Mouse (Mus musculus): Measurements from ENCODE around the gene 9430097D07Rik.
A peak's percentile ranks its signal among the peaks of the same experiment; 100 is the strongest.

Gene 9430097D07Rik

DNA sequence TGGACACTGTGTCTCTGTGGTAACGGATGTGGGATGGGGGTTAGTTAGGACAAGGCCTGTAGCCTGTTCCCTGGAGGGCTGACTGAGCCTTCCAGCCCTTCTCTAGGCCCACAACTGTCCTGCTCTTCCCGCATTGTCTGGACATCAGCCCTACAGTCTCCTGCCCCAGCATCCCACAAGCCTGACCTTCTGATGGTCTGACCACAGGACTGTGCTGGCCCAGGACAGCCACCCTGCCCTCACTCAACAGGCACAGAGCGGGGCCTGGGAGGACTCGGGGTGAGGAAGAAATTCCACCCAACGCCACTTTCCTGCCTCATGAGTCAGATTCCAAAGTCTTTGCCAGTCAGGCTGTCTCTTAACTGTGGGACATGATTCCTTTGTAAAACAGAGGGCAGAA is 22.2 kb upstream of the 9430097D07Rik start:
- DNase-seq (ENCODE audit: low spot score in 2 of 2): no peak

- no peak for DNase-seq (ENCODE audit: low spot score in 2 of 2)
Observed at GRCm38 (mm10) chr2:32597248-32597647, 21.8 kb upstream of the 9430097D07Rik start.

DNA sequence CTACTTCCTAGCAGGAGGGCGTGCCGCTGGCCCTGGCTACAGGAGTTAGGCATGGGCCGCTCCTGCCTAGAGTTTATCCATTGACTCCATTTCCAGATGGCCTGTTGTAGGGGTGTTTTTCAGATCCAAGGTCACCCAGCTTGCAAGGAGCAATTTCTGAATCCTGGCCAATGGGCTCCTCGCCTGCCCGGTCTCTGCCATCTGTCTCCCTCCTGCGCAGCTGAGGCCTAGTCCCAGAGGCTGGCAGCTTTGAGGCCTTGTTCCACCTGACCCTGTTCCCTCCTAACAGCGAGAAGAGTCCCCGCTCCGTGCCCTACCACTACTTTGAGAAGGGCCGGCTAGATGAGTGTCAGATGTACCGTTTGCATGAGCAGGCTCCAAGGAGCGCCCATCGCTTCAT is 21.2 kb upstream of the 9430097D07Rik start:
- no peak for DNase-seq (ENCODE audit: low spot score in 2 of 2)

DNA sequence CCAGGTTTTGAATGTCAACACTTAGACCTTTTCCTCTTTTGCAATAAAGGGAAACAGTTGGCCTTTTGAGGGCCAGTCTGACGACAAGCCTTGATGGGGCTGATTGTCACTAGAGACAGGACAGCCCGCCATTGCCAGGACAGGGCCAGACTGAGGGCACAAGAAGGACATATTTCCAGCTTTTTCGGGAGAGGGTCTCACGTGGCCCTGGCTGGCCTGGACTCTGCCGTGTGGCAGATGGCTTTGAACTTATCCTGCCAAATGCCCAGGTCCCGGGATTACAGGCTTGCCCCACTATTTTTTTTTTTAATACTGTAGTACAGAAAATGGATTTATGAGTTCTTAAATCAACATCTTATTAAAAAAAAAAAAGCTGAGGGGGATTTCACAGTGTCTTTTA is 15.8 kb upstream of the 9430097D07Rik start:
- DNase-seq (ENCODE audit: low spot score in 2 of 2): no peak

DNA sequence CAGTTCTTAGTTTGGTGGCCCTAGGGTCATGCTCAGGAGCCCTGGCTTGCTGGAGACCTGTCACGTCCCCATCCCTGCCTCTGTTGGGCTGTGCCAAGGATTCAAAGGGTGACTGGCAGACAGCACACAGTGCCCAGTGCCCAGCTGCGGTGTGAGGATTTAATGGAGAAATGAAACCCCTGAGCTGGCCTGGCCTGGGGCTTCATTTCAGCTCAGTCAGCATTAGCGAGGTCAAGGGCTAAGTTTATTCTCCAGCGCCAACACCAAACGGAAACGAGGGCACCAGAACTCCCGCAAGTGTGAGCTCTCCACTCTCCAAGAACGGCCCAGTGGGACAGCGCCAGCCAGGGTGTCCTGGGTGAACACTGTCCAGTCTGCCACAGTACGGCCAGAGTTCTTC is 14.7 kb upstream of the 9430097D07Rik start:
- no peak for DNase-seq (ENCODE audit: low spot score in 2 of 2)

- DNase-seq (ENCODE audit: low spot score in 2 of 2): no peak
Observed at GRCm38 (mm10) chr2:32589213-32589795, 13.8 kb upstream of the 9430097D07Rik start.

GRCm38 (mm10) chr2:32587731-32588321 is 12.3 kb upstream of the 9430097D07Rik start:
- peak; percentile 51 to 71 for DNase-seq (ENCODE audit: low spot score in 2 of 2)

DNA sequence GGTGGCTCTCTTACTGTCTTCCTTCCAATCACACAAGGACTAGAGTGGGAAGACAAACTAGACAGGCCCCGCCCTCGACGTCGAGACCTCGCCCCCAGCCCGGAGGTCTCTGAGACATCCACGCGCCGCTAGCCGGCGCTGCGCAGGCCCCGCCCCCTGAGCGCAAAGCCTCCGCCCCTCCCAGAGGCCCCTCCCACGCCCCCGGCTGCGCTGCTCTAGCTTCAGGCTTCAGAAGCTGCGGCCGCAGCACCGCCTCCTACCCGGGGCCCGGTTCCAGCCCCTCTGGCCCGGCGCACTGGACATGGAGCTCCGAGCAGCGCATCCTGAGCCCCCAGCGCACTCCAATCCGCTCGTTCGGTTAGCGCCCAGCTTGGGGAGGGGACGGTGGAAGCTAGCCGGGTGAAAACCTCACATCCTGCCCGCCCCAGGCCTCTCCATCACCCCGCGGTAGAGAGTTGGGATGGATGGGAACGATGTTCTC is 11.4 kb upstream of the 9430097D07Rik start, which contains the start of gene St6galnac4:
St6galnac4 (plus strand) TSS at position 225 of the 481 bp plus-strand sequence.
- DNase-seq (ENCODE audit: low spot score in 2 of 2): peak; percentile 88 to 93

GRCm38 (mm10) chr2:32585149-32585714 is 9.7 kb upstream of the 9430097D07Rik start:
- no peak for DNase-seq (ENCODE audit: low spot score in 2 of 2)

GRCm38 (mm10) chr2:32582830-32583799 is 7.6 kb upstream of the 9430097D07Rik start:
- peak; percentile 74 to 87 for DNase-seq (ENCODE audit: low spot score in 2 of 2)

GRCm38 (mm10) chr2:32581450-32582095 is 6.1 kb upstream of the 9430097D07Rik start:
- DNase-seq (ENCODE audit: low spot score in 2 of 2): peak in 1 of 2 experiments; percentile 39

GRCm38 (mm10) chr2:32578146-32579046 is 2.9 kb upstream of the 9430097D07Rik start:
- DNase-seq (ENCODE audit: low spot score in 2 of 2): no peak

- no peak for DNase-seq (ENCODE audit: low spot score in 2 of 2)
Observed at GRCm38 (mm10) chr2:32576532-32576931, 1.0 kb upstream of the 9430097D07Rik start.

GRCm38 (mm10) chr2:32574901-32575585 is 441 bp downstream of the 9430097D07Rik start:
- DNase-seq (ENCODE audit: low spot score in 2 of 2): peak; percentile 63 to 82

- DNase-seq (ENCODE audit: low spot score in 2 of 2): no peak
Observed at GRCm38 (mm10) chr2:32574497-32574896, 987 bp downstream of the 9430097D07Rik start, which contains the start of gene Pip5kl1. Gene Pip5kl1, plus strand, starts transcription at chr2:32574797.

DNA sequence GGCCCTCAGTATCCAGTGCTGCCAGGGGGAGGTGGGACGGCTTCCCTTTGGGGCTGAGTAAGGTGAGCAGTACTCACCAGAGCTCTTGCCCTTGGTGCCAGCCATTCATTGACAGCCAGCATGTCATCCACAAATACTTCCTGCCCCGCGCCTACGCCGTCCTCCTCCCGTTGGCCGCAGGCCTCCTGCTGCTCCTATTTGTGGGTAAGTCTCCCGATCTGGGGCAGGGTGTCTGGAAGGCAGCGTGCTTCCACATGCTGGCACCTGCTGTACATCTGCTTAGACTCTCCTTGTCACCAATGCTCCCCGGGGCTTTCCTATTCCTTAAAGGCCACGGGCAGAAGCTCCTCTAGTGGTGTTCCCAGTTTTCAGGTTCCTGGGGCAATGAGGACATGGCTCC is 3.3 kb downstream of the 9430097D07Rik start:
- no peak for DNase-seq (ENCODE audit: low spot score in 2 of 2)

GRCm38 (mm10) chr2:32570698-32571494 is 4.6 kb downstream of the 9430097D07Rik start, which contains the start of gene Dpm2:
Gene Dpm2, plus strand, starts transcription at chr2:32570858.
- DNase-seq (ENCODE audit: low spot score in 2 of 2): peak; percentile 86 to 91

GRCm38 (mm10) chr2:32568941-32569340 is 6.5 kb downstream of the 9430097D07Rik start:
- DNase-seq (ENCODE audit: low spot score in 2 of 2): no peak

- no peak for DNase-seq (ENCODE audit: low spot score in 2 of 2)
Observed at GRCm38 (mm10) chr2:32568149-32568548, 7.3 kb downstream of the 9430097D07Rik start.
